Mouse (Mus musculus) megakaryocyte, adult 5-6 weeks (primary cell): ENCODE measurements at regions not wholly inside any gene's neighbourhood (a gene's known extent, or its start where the extent isn't known, plus 50 kb on each side); places are given as distances from the start of the nearest gene placed in this dataset.
A peak's percentile ranks its signal among the peaks of the same experiment; 100 is the strongest.

Source experiments
- ATAC-seq: 2 replicates; pipeline ENCODE4 v1.8.0; 2016; ENCODE audit warnings: mild to moderate bottlenecking, inconsistent platforms; ENCODE audit not compliant: poor library complexity, severe bottlenecking

DNA sequence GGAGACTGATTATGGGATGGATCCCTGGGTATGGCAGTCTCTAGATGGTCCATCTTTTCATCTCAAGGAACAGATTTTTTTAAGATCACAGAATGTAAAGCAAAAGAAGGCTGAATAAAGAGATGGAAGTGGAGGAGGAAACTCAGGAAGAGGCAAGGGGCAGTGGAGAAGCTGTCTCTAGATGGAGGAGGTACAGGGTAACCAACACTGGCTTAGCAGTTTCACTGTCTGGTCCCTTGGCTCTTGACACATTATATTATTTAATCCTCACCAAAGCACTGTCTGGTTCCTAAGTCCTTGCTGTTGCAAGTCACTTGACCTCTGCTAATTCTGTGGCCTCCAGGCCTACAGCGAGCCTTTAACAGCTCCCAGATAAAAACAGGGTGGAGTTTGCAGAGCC lies 154.6 kb upstream of the Marcks start:
- no peak for ATAC-seq

DNA sequence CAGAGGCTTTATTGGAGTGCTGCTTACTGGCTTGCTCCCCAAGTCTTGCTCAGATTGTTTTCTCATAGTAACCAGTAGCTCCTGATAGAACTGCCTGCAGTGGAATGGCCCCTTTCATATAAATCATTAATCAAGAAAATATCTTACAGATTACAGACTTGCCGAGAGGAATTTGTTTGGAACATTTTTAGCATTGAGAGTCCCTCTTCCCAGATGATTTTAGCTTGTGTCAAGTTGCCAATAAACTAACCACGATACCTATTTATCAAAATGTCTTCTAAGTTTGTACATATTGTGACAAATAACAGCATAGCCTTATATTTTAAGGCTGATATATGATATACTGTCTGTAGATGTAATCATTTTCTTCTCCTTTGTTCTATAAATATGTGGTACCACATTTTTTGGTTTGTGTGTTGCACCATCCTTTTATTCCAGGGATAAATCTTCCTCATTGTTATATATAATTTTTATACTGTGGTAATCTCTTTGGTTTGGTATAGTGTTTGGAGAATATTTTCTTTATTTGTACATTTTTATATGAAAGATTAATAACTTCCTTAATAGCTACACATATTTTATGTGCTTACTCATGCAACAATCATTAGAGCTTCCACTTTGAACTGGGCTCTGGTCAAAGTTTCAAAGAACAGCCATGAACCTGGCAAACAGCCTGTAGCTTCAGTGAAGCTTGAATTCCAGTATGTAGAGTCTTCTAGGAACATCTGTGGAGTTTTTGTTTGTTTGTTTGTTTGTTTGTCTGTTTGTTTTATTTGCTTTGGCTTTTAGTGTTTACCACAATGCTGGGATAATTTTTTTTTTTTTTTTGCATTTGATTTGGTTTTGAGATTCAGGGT lies 153.1 kb upstream of the Marcks start:
- ATAC-seq = no peak

DNA sequence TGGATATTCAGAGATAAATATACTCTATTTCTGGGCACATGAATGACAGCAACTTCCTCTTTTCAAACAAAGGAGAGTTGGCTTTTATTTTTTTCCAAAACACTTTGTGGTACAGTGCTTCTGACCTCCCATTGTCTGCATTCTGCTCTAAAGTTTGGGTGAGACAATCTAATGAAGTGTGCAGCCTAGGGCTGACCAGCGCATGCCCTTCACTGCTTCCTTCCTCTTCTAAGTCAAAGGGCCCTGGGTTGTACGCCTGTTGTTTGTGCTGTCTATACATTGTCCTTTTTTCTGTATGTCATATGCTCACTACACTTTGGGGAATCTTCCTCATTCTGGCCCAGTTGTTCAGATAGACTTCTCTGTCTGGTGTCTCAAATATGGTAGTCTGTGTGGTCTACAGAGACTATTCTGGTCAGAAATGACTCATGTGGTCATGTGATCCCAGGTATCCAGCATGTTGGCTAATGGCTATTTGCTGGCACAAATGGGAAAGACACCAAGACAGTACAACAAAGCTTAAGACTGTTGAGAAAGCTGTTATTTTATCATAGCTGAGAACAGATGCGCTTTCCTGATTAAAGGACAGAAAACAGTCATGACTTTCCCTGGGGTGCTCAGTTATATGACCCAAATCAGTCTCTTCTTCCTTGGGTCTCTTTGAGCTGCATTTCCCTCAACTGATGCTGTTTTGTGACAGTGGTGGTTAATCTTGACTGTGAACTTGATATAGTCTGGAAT lies 151.4 kb upstream of the Marcks start:
- peak; percentile 78 for ATAC-seq

DNA sequence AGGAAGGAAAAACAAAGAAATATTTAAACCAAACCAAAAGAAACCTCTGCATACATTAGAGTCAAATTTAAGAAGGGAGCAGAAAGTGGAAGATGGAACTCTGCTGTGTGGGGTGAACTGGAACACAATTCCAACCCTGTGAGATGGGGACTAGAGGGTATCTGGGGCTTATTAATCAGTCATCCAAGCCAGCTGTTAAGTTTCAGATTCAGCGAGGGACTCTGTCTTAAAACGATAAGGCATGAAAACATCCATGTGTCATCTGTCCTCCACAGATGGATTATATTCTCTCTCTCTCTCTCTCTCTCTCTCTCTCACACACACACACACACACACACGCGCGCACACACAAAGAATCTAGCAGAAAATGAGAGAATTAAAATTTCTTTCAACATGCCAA lies 147.6 kb upstream of the Marcks start:
- no peak for ATAC-seq

DNA sequence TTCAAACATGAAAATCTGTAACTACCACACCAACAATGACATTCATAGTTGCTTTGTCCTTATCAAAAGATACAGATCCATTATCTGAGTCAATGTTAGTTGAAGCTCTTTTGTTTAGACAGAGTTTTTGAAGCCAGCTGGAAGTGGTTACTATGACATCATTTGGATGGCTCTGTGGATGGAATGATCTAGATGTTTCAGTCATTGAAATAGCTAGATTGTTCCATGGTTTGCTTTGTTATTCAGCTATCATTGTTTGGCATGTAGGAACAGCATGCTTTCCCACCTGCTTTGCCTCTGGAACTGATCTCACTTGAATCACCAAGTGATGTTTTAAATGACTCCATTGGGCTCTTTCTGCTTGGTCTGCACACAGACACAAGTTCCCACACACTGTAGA lies 144.2 kb upstream of the Marcks start:
- ATAC-seq = no peak

DNA sequence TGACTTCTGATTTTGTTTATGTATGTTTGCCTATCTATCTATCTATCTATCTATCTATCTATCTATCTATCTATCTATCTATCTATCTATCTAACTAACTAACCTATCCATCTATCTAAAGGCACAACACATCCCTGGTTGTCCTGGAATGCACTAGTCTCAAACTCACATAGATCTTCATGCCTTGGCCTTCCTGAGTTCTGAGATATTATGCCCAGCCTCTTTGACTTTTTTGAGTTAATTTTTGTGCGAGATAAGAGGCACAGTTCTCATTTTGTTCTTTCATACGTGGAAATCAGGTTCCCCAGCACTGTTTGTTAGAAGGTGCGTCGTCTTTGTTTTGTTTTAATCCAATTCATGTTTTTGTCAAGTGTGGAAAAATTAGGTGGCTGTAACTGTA lies 142.1 kb upstream of the Marcks start:
- no peak for ATAC-seq

DNA sequence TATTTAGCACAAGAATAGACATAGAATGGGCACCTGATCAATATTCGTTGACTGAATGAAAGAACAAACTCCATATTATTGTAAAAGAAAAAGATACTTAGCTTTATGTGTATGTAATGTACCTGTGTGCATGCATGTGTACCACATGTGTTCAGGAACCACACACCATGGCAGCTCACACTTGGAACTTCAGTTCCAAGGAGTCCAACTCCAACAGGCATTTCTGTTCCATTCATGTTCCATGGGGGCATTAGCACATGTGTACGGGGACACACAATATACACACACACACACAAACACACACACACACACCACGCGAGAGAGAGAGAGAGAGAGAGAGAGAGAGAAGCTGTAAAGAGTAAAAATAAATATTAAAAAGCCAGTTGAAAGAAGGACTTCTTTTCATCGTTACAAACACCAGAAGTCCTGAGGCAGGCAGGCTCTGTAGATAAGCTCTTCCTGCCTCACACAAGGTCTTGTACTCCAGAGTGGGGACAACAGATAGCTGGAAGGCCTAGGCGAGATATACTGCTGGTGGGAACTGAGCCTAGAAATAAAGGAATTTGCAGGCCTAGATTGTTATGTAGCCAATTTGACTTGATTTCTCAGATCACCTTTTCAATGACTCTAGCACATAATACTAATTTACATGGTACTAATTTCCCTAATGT lies 141.6 kb upstream of the Marcks start:
- no peak for ATAC-seq

DNA sequence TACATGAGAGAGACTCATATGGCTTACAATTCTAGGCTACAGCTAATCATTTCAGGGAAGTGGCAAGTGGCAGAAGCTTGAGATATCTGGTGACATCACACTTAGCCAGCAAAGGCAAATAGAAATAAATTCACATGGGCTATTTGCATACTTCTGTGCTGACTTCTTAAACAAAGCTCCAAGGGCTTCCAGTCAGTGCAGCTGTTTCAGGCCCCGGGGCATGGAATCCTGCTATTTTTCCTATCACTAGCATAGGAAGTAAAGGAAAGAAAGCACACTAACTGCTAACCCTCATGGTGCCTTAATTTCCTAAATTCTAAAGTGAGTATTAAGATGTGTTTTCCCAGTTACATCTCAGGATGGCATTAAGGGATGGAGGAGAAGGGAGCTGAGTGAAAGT lies 140.6 kb upstream of the Marcks start:
- no peak for ATAC-seq

DNA sequence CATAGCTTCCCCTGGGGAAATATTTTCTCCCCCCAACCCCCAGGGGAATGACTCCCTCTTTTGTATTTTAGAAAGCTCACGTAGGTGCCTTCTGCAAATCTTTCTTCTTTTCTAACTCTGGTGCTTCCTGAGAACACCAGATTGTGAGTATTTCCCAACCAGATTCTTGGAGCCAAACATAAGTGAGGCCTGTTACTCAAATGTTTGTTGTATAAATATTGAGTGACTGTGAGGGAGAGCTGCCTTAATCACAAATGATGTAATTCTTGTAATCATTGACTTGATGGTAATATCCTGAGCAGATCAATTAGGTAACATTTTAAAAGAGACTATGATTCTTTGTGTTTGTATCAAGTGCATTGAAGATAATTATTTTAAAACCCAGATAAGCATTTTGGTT lies 137.1 kb upstream of the Marcks start:
- ATAC-seq = no peak

DNA sequence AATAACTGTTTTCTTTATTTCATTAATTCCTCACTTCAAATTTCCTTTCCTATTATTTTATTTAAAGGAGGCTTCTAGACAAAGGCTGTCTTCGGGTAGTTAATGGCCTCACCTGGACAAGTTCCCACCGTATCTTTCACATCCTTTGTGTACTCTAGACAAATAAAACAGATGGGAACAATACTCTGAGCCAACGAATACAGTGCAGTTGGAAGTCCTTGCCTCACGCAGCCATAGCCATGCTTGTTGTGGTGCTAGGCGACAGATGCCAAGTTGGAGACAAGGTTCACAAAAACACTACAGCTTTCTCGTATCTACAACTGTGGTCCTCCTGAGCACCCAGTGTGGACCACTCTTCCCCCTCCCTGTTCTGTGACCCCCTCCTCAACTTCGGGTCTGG lies 136.6 kb upstream of the Marcks start:
- ATAC-seq = no peak

DNA sequence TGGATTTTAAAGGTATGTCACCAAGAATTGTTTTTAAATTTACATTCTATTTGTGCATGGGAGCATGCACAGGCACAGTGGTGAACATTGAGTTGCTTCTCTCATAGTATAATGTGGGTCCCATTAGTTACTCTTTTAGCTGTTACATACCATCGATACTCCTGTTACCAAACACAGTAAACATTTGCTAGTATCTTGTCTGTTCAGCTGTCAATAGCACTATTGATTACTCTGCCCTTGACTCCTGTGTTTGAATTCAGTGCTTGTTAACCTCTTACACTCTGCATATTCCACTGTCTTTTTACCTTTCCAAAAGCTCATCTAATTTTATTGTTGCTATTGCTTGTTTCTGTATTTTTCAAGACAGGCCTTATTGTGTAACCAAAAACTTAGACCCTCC lies 133.2 kb upstream of the Marcks start:
- ATAC-seq = no peak

DNA sequence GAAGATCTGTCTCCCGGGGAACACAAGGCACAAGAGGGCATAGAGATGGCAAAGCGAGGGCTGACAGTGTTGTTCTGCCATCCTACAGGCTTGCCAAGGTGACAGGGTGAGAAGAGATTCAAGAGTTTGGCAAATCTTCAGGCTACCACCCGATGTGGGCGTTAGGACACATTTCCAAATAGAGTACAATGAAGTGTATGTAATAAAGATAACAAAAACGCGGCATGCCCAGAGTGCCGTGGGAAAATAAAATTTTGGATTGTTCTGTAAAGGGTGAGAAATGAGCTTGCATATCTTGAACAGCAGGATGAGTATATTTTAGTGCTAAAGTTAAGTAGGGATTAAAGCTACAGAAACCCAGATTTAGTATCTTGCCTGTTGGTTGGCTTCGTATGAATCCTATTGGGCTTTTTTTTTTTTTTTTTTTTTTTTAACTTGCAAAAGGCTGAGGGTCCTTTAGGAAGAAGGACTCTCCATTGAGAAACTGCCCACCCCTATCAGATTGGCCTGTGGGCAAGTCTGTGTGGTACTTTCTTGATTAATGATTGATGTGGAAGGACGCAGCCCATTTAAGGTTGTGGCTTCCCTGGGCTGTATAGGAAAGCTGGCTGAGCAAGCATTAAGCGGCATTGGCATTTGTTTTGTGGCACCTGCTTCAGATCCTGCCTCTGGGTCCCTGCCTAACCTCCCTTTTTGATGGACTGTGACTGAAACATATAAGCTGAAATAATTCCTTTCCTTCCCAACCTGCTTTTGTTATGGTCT lies 131.7 kb upstream of the Marcks start:
- no peak for ATAC-seq

DNA sequence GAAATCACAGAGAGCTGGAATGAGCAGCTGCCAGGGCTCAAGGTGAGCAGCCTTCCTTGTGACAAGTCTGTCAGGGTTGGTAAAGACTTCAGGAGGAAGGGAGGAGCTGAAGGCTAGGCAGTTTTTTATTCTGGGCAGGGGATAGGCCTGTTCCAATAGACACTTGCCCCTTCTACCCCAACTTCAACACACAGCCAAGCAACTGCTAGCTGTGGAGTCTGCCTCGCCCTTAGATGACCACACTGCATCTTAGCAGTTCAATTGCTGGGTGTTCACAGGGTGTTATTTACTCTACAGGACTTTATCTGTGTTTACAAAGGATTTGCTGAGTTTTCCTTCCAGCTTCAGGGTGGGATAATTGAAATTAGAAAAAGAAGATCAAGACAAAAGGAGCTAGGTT lies 128.2 kb upstream of the Marcks start:
- ATAC-seq = no peak

DNA sequence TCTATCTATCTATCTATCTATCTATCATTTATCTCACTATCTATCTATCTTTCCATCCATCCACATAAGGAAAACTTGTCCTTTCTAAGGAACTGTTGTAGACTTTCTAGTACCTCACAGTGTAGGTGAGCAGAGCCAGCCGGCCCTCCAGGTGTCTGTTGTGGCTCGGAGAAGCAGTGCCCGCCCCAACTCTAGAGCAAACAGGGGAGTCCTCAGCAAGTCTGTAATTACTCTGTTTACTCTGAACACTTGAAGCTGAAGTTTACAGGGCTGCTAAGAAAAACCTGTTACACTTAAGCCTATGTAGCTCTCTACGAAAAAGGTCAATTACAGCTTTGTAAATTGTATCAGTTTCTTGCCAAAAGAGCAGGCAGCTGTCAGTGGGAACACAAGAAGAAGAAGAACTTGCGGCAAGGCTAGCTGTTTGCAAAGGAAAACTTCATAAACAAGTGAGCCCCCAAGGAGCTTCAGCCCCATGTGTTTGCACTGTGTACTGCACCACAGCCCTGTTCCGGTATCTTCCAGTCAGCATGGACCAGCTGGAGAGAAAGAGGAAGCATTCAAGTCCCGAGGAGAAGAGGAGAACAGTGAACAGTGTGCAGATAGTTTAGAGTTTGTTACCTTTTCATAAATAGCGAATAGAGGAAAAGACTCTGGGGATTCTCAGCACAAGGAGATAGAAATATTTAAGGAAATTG lies 122.2 kb upstream of the Marcks start:
- peak; percentile 90 for ATAC-seq

DNA sequence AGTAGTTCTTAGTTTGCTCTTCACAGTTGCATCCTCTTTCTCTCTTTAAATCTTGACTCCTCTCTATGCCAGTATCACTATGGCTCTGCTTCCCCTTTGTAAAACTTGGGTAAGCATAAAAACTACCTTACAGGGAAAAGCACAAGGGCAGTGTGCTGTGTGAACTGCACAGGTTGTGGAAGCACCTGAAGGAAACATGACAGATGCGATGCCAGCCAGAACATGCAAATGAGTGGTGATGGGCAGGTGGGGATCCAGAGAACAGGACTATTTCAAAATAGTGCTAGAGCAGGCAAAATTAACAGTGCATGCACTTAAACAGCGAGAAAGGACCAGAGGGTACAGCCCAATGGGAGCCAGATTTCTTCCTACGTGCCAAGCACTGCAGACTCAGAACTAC lies 120.5 kb upstream of the Marcks start:
- no peak for ATAC-seq

DNA sequence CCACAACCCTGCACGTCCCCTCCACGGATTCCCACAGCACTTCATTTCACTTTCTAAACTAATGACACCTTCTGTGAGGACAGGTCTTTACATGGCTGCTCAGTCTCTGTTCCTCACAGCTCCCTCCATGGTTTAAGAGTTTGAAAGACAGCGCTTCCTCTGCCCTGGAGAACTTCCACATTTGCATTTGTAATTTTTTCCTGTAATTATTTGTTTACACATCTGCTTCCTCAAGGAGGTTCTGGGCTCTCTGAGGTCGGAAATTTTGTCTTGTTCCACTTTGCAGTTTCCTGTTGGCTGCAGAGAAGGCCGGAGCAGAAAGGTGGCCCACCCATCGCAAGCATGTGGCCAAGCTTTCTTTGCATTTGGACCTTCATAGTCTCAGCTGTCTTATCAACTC lies 118.8 kb upstream of the Marcks start:
- peak; percentile 57 for ATAC-seq

DNA sequence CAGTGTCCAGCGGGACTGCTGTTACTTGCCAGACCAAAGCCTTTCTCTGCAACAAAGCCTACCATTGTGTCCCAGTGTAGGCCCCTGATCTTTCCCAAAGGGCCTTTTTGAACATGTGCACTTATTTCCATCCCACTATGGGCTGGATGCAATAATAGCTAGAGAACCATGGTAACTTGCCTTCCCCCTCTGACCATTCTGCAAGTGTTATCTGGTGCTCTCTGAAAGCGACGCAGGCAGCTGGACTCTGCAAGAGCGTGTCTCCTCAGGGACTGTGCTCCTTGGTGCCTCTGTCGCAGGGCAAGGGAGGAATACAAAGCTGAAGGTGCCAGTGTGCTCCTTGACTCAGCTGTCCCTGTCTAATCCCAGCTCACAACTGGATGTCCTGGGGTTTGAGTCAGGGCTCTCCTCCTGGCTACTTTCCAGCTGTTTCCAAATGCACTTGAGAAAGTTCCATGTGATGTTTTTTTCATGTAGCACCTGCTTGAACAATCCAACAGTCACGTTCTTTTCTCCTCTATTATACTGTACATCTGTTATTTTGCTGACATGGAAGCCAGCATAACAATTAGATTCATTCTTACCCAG lies 112.3 kb upstream of the Marcks start:
- no peak for ATAC-seq

DNA sequence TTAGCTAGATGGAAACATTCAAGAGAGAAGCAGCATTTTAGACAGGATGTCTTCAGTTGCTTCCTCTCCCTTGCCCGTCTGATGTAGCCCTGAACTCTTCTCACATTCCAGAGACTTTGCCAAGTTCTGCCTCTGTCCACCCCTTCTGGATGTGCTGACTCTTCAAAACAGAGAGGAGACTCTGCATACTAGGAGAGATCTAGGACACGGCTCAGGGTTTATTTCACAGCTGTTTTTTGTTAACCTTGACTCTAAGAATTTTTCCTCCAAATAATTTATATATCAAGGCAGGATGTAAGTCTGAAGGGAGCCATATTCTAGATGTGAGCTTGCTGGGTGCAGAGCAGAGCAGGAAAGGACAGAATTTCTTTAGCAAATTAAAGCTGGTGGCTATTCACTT lies 111.4 kb upstream of the Marcks start:
- no peak for ATAC-seq

DNA sequence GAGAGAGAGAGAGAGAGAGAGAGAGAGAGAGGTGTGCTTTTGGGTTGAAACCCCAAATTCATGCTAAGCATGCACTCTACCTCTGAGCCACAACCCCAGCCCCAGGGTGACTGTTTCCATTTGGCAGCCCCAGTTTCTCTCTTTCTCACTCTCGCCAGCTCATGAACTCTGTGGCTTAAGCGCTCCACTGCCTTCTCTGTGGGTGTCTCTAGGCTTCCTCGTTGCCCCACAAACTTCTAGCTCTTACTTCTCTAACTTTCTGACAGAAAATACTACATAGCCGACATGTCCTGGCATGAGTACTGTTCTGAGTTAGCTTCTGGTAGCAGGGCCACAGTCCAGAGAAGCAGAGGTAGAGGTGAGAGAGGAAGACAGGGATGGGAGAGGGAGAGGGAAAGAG lies 110.8 kb upstream of the Marcks start:
- ATAC-seq = 0 out of 2 replicates have a peak, but pooled peaks have one; percentile 15

DNA sequence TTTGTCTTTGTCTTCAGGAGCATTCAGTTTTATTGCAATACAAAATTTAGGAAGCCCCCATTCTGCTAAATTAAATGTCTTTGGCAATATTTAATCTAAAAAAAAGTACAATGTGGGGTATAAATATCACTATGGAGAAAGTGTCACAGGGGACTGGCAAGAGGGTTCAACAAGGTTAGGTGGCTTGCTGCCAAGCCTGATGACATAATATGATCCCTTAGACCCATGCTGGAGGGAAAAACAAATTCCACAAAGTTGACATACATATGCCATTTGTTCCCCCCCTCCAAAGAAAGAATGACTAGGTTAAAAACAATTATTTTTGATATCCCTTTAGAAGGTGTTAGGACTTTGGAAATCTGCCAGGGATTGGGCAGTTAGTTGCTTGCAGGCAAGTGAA lies 108.4 kb upstream of the Marcks start:
- no peak for ATAC-seq
